Mouse (Mus musculus): ENCODE data around the gene Apoc4.

Apoc4 gene

GRCm38 (mm10) chr7:19629361-19629734 is 51.9 kb downstream of the Apoc4 start, which contains the start of gene Relb:
Relb (minus strand) TSS chr7:19629438.
- DNase-seq (ENCODE audit: low spot score in 2 of 2), result peak; percentile 94 to 96

- peak; percentile 92 to 93 for DNase-seq (ENCODE audit: low spot score in 2 of 2)
Observed at GRCm38 (mm10) chr7:19628536-19629360, 52.5 kb downstream of the Apoc4 start.

- no peak for DNase-seq (ENCODE audit: low spot score in 2 of 2)
Observed at GRCm38 (mm10) chr7:19628192-19628535, 53.1 kb downstream of the Apoc4 start.

Measured in right cerebral cortex, postnatal 10 days (tissue).